Mouse (Mus musculus): Measurements from ENCODE around the gene Vps36.

- no peak for TF ChIP-seq POLR2A (IDR thresholded peaks at IDR 0.05; ENCODE audit: control insufficient read depth, low read depth, low read length)
- no peak for TF ChIP-seq CTCF (IDR thresholded peaks at IDR 0.05; ENCODE audit: control insufficient read depth, insufficient read depth, insufficient replicate concordance, low read depth, low read length)
These were observed 74.2 kb downstream of the Vps36 start for GRCm38 (mm10) chr8:22266809-22267208.

All from testis, adult 2 months (tissue).